Mouse (Mus musculus): Measurements from ENCODE around the gene Ell.

- TF ChIP-seq CTCF (IDR thresholded peaks at IDR 0.05; ENCODE audit: borderline replicate concordance, insufficient read depth, low read depth, low read length): no peak
- TF ChIP-seq POLR2A (IDR thresholded peaks at IDR 0.05; ENCODE audit: borderline replicate concordance, insufficient read depth, low read length): no peak
Measured at GRCm38 (mm10) chr8:70614469-70614868, 75.2 kb downstream of the Ell start.
